Mouse (Mus musculus) left cerebral cortex, postnatal 25 days (tissue): ENCODE measurements around the gene Fsip2. TPM values are rescaled to one million over a fixed set of nuclear protein-coding genes. Genes with fewer than 3 reads are reported as not detected.
A peak's percentile ranks its signal among the peaks of the same experiment; 100 is the strongest.

Experiments
- DNase-seq, 2 experiments: peaks; one replicate each; pipeline ENCODE4 v3.0.0; 2022; ENCODE audit warnings: low spot score in 2 of 2, mixed read lengths in 1 of 2
- intact Hi-C: fragments of 180-260 bp; cut with DNase I; formaldehyde crosslinking; loops from one replicate; pipeline ENCODE4 v1.15.1; 2025
- total RNA-seq, 2 experiments: library from RNA; stranded (reverse); gene quantifications; 2 replicates each; pipeline ENCODE4 v1.2.3; 2021

Fsip2 gene
- not detected for total RNA-seq

- no peak for DNase-seq
- intact Hi-C loops, result no loop called here
These were observed at the start of gene Fsip2 for GRCm38 (mm10) chr2:82943472-82943871. Fsip2 (plus strand) TSS chr2:82943634.

- intact Hi-C loops, result no loop called here
These were observed 20.0 kb downstream of the Fsip2 start for GRCm38 (mm10) chr2:82963443-82963842.

GRCm38 (mm10) chr2:83025853-83026252 is 82.4 kb downstream of the Fsip2 start:
- intact Hi-C loops, result no loop called here
- DNase-seq, result no peak

More at GRCm38 (mm10) chr2:82963443-82963842, 20.0 kb downstream of the Fsip2 start:
- DNase-seq, result no peak

GRCm38 (mm10) chr2:83052914-83053690 is 109.7 kb downstream of the Fsip2 start:
- DNase-seq, result peak; percentile 6 to 54
- intact Hi-C loops, result no loop called here
